ENCODE assay signal across 8 mouse cellular contexts in the genomic region with DNA sequence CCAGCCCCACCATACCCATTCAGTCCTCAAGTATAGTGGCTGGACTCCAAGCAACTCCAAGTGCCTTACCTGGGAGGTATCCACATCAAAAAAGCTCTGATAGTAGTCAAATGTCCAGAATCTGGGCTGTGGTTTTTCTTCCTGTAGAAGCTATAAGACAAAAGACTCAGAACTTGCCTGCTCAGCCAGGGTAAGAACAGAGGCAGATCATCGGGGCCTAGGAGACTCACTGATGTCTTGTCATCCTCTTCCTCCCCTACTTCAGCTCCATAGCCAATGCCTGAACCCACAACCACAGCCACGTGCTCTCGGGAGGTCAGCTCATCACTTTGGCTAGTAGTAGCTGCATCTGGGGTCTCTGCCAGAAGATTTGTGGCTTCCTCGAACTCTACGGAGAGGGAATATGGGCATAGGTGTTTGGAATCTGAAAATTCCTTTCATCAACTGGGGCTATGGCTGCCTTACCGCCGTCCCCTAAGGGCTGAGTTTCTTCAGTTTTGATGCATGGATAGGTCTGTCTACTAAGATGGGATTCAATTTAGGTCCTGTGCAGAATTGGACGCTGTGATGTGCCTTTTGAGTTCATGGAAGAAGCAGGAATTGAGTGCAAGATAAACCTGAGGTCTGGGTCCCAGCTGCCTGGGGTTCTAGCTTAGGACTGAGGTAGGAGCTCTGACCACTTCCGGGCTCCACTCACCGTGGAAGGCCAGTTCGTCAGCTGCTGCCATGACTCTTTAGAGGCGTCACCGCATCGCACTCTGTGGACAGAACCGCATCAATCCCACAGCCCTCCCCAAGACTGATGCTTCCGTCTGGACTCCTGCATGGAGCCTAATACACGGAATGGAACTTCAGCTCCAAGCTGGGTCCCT. TPM values are rescaled to one million over a fixed set of nuclear protein-coding genes. Genes with fewer than 3 reads are reported as not detected.
DNase-seq lines count a peak whose midpoint lies in the region; ATAC-seq and TF ChIP-seq lines count a peak whose summit lies in the region.

No protein-coding gene starts in this region.

- H3K27me3 ChIP-seq in hindbrain, embryonic 11.5 days (ENCODE audit: control insufficient read depth, insufficient read depth, low read length): no peaks in the 10 kb centered on the region

- peaks cover 5% of the 10 kb centered on the region for H3K4me1 ChIP-seq in hindbrain, embryonic 11.5 days (replicated peaks; ENCODE audit: control insufficient read depth, insufficient read depth, low read length)

- peaks cover 9% of the 10 kb centered on the region for H3K36me3 ChIP-seq in hindbrain, embryonic 11.5 days (ENCODE audit: control insufficient read depth, insufficient read depth, low read length)

- H3K9ac ChIP-seq in hindbrain, embryonic 11.5 days (ENCODE audit: low read depth, low read length): peak overlapping the region; percentile 56

- H3K9me3 ChIP-seq in hindbrain, embryonic 11.5 days (ENCODE audit: control insufficient read depth, low read length): no peaks in the 10 kb centered on the region

- peak overlapping the region; percentile 91 for H3K4me3 ChIP-seq in layer of hippocampus, adult 2 months
- peak overlapping the region; percentile 97 for H3K4me3 ChIP-seq in hindbrain, embryonic 11.5 days (ENCODE audit: low read depth, low read length)

- no peak for DNase-seq in layer of hippocampus, adult 2 months (ENCODE audit: low spot score in 2 of 2)
- DNase-seq in layer of hippocampus, postnatal 36 days: no peak
- peak; percentile 33 to 49 for DNase-seq in cerebellum, postnatal 14 days
- DNase-seq in hindbrain, embryonic 11.5 days (ENCODE audit: low spot score): no peak
- DNase-seq in adrenal gland, postnatal 25 days: no peak
- DNase-seq in thymus, postnatal 36 days: no peak
- DNase-seq in frontal cortex, postnatal 10 days (ENCODE audit: low spot score in 2 of 2): no peak

- ATAC-seq in hindbrain, embryonic 11.5 days (ENCODE audit: low FRiP score): peak; percentile 74; the same call in 1 of the 2 replicates
- peak; percentile 1; the same call in 1 of the 2 replicates for ATAC-seq in megakaryocyte-erythroid progenitor cell, adult 5-6 weeks (replicated peaks; ENCODE audit: low FRiP score, low TSS enrichment, poor library complexity, severe bottlenecking)

- H3K27ac ChIP-seq in layer of hippocampus, adult 2 months: peak overlapping the region; percentile 90
- H3K27ac ChIP-seq in hindbrain, embryonic 11.5 days (ENCODE audit: low read depth, low read length): 0 out of 2 replicates have a peak overlapping the region, but pooled peaks have one; percentile 44

- H3K4me2 ChIP-seq in hindbrain, embryonic 11.5 days (replicated peaks; ENCODE audit: low read depth, low read length): peak overlapping the region; percentile 94

- no peak for TF ChIP-seq CTCF in layer of hippocampus, adult 2 months (conservative IDR thresholded peaks at IDR 0.05)

- 23% methylated on average over 17 of the region's 17 CpGs for WGBS in hindbrain, embryonic 11.5 days

RNA-seq across cellular contexts. Expression of gene Timm29, which starts 0.5 kb away (rescaled TPM):
- total RNA-seq in layer of hippocampus, adult 2 months (2021): 10 to 100 TPM; 58.3 to 62.0 TPM
- 10 to 100 TPM; 58.9 to 59.4 TPM for total RNA-seq in layer of hippocampus, postnatal 36 days (2021)
- 53.9 and 61.7 TPM in 2 replicates for polyA plus RNA-seq in hindbrain, embryonic 11.5 days (2014; fragmentation: Nextera tagmentation; extraction: Ambion mirVana)
- 27.2 and 30.2 TPM in 2 replicates for total RNA-seq in megakaryocyte-erythroid progenitor cell, adult 5-6 weeks (2014; fragmentation: Nextera tagmentation)
- total RNA-seq in megakaryocyte-erythroid progenitor cell, adult 5-6 weeks (2017): 37.6 and 51.4 TPM in 2 replicates
- total RNA-seq in adrenal gland, postnatal 25 days (2021): 58.2 and 62.6 TPM in 2 replicates

RNA-seq across cellular contexts. Expression of gene Yipf2, which starts 0.6 kb away (rescaled TPM):
- total RNA-seq in layer of hippocampus, adult 2 months (2021): 10 to 100 TPM; 18.6 to 19.8 TPM
- total RNA-seq in layer of hippocampus, postnatal 36 days (2021): 10 to 100 TPM; 17.8 to 18.4 TPM
- 16.0 and 16.9 TPM in 2 replicates for polyA plus RNA-seq in hindbrain, embryonic 11.5 days (2014; fragmentation: Nextera tagmentation; extraction: Ambion mirVana)
- 3.6 and 5.6 TPM in 2 replicates for total RNA-seq in megakaryocyte-erythroid progenitor cell, adult 5-6 weeks (2014; fragmentation: Nextera tagmentation)
- 3.1 and 4.9 TPM in 2 replicates for total RNA-seq in megakaryocyte-erythroid progenitor cell, adult 5-6 weeks (2017)
- total RNA-seq in adrenal gland, postnatal 25 days (2021): 27.5 and 40.2 TPM in 2 replicates

RNA-seq across cellular contexts. Expression of gene Smarca4, which starts 23.9 kb away (rescaled TPM):
- total RNA-seq in layer of hippocampus, adult 2 months (2021): 100 to 1,000 TPM; 114 to 115 TPM
- total RNA-seq in layer of hippocampus, postnatal 36 days (2021): 100 to 1,000 TPM; 115 to 116 TPM
- 142 and 146 TPM in 2 replicates for polyA plus RNA-seq in hindbrain, embryonic 11.5 days (2014; fragmentation: Nextera tagmentation; extraction: Ambion mirVana)
- 96.0 and 106 TPM in 2 replicates for total RNA-seq in megakaryocyte-erythroid progenitor cell, adult 5-6 weeks (2014; fragmentation: Nextera tagmentation)
- 55.3 and 82.3 TPM in 2 replicates for total RNA-seq in megakaryocyte-erythroid progenitor cell, adult 5-6 weeks (2017)
- 87.3 and 87.4 TPM in 2 replicates for total RNA-seq in adrenal gland, postnatal 25 days (2021)

RNA-seq across cellular contexts. Expression of gene Carm1, which starts 45.4 kb away (rescaled TPM):
- 10 to 100 TPM; 75.9 to 85.6 TPM for total RNA-seq in layer of hippocampus, adult 2 months (2021)
- 10 to 100 TPM; 75.6 to 81.5 TPM for total RNA-seq in layer of hippocampus, postnatal 36 days (2021)
- polyA plus RNA-seq in hindbrain, embryonic 11.5 days (2014; fragmentation: Nextera tagmentation; extraction: Ambion mirVana): 50.1 and 59.7 TPM in 2 replicates
- total RNA-seq in megakaryocyte-erythroid progenitor cell, adult 5-6 weeks (2014; fragmentation: Nextera tagmentation): 95.2 and 131 TPM in 2 replicates
- 24.9 and 46.0 TPM in 2 replicates for total RNA-seq in megakaryocyte-erythroid progenitor cell, adult 5-6 weeks (2017)
- 45.6 and 54.0 TPM in 2 replicates for total RNA-seq in adrenal gland, postnatal 25 days (2021)

Comparison
In these comparisons a context has a peak if more than half of its experiments do, and no peak if none do; other contexts are left out.
1. DNase-seq: peak in cerebellum, postnatal 14 days (2 of 2); none in layer of hippocampus, adult 2 months (0 of 2), layer of hippocampus, postnatal 36 days (0 of 2), hindbrain, embryonic 11.5 days (single experiment), adrenal gland, postnatal 25 days (single experiment), thymus, postnatal 36 days (0 of 2) and frontal cortex, postnatal 10 days (0 of 2).